Mouse (Mus musculus): ENCODE data around the gene Olfr494. TPM values are rescaled to one million over a fixed set of nuclear protein-coding genes. Genes with fewer than 3 reads are reported as not detected.

Gene Olfr494
- not detected for total RNA-seq (2021)
- long read RNA-seq, experiment 1: 0 reads
- long read RNA-seq, experiment 2: 0 reads

DNA sequence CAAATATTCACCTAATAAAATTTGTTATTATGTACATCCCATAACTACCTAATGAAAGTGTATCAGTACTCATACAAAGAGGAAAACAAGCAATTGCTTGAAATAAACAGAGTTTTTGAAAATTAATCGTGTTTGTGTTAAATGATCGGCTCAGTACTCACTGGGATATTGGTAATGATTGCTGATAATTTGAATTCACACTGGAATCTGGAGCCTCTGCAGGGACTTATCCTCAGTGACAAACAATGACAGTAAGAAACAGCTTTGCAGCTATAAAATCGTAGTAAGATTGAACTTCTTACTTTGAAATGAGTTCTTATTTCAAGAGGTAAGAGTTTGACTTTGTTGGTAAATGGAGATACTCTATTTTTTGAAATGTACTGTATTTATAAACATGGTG lies at the start of gene Olfr494:
Olfr494 (plus strand) TSS at position 301 of the 400 bp plus-strand sequence.
- no peak for DNase-seq (ENCODE audit: low spot score in 2 of 2)

GRCm38 (mm10) chr7:108323574-108323973 lies 41.6 kb upstream of the Olfr494 start, which contains the start of gene Olfr492:
Gene Olfr492 (minus strand): TSS chr7:108323674.
- no peak for DNase-seq (ENCODE audit: low spot score in 2 of 2)

DNA sequence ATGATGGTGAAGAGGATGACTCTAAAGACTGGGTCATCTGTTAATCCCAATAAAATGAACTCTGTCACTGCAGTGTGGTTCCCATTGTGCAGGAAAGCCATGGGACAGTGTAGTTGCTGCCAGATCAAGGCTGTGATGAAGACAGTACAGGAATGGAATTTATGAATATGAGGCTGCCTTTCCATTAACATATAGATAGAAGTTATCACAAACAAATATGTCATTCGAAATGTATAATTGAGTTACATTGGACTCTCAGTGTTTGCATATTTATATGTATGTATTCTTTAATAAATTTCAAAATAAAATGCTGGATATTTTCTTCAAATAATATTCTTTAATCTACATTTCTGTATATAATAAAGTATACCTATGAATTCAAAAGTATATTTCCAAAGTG lies 18.3 kb upstream of the Olfr494 start, which contains the start of gene Olfr493:
Olfr493 (minus strand) TSS at position 101 of the 400 bp plus-strand sequence.
- DNase-seq (ENCODE audit: low spot score in 2 of 2): no peak

GRCm38 (mm10) chr7:108392867-108393266 lies 27.7 kb downstream of the Olfr494 start, which contains the start of gene Olfr495:
Gene Olfr495 (plus strand): TSS chr7:108393167.
- no peak for DNase-seq (ENCODE audit: low spot score in 2 of 2)

Other genes starting within 250 kb of the Olfr494 start
- gene Olfr484, start 237.9 kb upstream of the Olfr494 start, total RNA-seq (2021): not detected
- not detected for gene Olfr485, start 205.5 kb upstream of the Olfr494 start, total RNA-seq (2021)
- not detected for gene Olfr486, start 192.6 kb upstream of the Olfr494 start, total RNA-seq (2021)
- gene Olfr487, start 150.7 kb upstream of the Olfr494 start, total RNA-seq (2021): not detected
- not detected for gene Olfr488, start 107.0 kb upstream of the Olfr494 start, total RNA-seq (2021)
- not detected for gene Olfr490, start 76.4 kb upstream of the Olfr494 start, total RNA-seq (2021)
- not detected for gene Olfr491, start 51.9 kb upstream of the Olfr494 start, total RNA-seq (2021)
- not detected for gene Olfr492, start 41.7 kb upstream of the Olfr494 start, total RNA-seq (2021)
- not detected for gene Olfr493, start 18.4 kb upstream of the Olfr494 start, total RNA-seq (2021)
- gene Olfr495, start 27.8 kb downstream of the Olfr494 start, total RNA-seq (2021): not detected
- not detected for gene Olfr497, start 55.1 kb downstream of the Olfr494 start, total RNA-seq (2021)
- gene Olfr498, start 100.0 kb downstream of the Olfr494 start, total RNA-seq (2021): not detected
- gene Olfr502, start 159.7 kb downstream of the Olfr494 start, total RNA-seq (2021): not detected
- not detected for gene Olfr503, start 179.2 kb downstream of the Olfr494 start, total RNA-seq (2021)
- not detected for gene Olfr504, start 200.5 kb downstream of the Olfr494 start, total RNA-seq (2021)
- gene Olfr506, start 245.5 kb downstream of the Olfr494 start, total RNA-seq (2021): not detected